Mouse (Mus musculus) cerebellum, adult 2 months (tissue): ENCODE measurements around the gene Vps26b.

Experiments used
- CTCF ChIP-seq: fragments of 200-500 bp; IDR thresholded peaks from 2 replicates; pipeline ENCODE4 v1.5.1; 2011; ENCODE audit warnings: low read depth, mild to moderate bottlenecking, control low read depth, low read length, moderate library complexity, borderline replicate concordance; ENCODE audit not compliant: insufficient read depth
- POLR2A ChIP-seq: fragments of 200-500 bp; IDR thresholded peaks from 2 replicates; pipeline ENCODE4 v1.6.1; 2011; ENCODE audit warnings: low read length, control low read depth, borderline replicate concordance; ENCODE audit not compliant: insufficient read depth

GRCm38 (mm10) chr9:27074677-27075076 is 44.8 kb upstream of the Vps26b start:
- TF ChIP-seq CTCF, result no peak
- no peak for TF ChIP-seq POLR2A
